Mouse (Mus musculus): Measurements from ENCODE around the gene Acap1. TPM values are rescaled to one million over a fixed set of nuclear protein-coding genes. Genes with fewer than 3 reads are reported as not detected.
"Not testable (repeated sequence)": the region's sequence is repeated elsewhere in the genome, so short reads cannot be mapped to it uniquely, and the experiment has no call there.

Gene Acap1
- total RNA-seq, 2 experiments from 2014 or later: 0.16 to 0.21 TPM

- peak; percentile 100 for DNase-seq (ENCODE audit: low spot score in 2 of 2)
These were observed 26.0 kb upstream of the Acap1 start, which contains the start of gene Eif5a for GRCm38 (mm10) chr11:69921114-69922011. Gene Eif5a, minus strand, starts transcription at chr11:69921958.

- DNase-seq (ENCODE audit: low spot score in 2 of 2): peak; percentile 39 to 62
These were observed 25.1 kb upstream of the Acap1 start for GRCm38 (mm10) chr11:69920266-69921031.

- peak; percentile 51 to 61 for DNase-seq (ENCODE audit: low spot score in 2 of 2)
These were observed 24.4 kb upstream of the Acap1 start for GRCm38 (mm10) chr11:69919661-69920265.

GRCm38 (mm10) chr11:69919053-69919452 lies 23.7 kb upstream of the Acap1 start:
- no peak for DNase-seq (ENCODE audit: low spot score in 2 of 2)

DNA sequence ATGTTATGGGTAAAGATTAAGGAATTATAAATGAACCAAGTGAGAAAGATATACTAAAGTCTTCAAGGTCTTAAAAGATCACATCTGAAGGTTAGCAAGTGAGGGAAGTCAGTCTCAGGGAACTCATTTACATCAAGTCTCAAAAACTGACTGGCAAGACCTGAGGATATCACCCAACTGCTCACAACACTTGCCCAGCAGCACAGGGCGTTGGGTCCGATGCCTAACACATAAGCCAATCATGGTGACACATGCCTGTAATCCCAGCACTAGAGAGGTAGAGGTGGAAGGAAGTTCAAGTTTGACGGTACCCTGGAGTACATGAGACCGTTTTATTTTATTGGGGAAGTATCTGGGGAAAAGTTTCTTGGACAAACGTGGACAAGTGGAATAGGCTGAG lies 22.8 kb upstream of the Acap1 start:
- no peak for DNase-seq (ENCODE audit: low spot score in 2 of 2)

DNA sequence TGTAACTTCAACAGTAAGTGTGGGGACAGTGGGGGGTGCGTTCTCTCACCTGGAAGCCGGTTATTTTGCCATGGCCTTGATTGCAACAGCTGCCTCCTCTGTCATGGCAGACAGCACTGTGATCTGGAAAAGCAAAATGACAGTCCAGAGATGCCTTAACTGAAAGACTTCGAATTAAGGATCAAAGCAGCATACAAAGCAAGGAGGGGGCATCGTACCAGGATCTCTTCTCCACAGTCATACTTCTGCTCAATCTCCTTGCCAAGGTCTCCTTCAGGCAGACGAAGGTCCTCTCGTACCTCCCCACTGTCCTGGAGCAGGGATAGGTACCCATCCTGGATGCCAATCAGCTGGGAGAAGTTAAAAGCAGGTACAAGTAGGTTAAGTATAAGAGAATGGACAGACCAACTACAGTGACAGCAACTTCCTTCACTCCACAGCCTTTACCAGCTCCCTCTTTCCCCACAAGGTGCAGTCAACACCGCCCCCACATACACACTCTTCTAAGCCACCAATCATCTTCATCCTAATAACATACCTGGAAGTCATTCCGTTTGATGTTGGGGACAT lies 22.1 kb upstream of the Acap1 start:
- DNase-seq (ENCODE audit: low spot score in 2 of 2): no peak

- DNase-seq (ENCODE audit: low spot score in 2 of 2): not testable (repeated sequence)
These were observed 21.5 kb upstream of the Acap1 start for GRCm38 (mm10) chr11:69916652-69917378.

DNA sequence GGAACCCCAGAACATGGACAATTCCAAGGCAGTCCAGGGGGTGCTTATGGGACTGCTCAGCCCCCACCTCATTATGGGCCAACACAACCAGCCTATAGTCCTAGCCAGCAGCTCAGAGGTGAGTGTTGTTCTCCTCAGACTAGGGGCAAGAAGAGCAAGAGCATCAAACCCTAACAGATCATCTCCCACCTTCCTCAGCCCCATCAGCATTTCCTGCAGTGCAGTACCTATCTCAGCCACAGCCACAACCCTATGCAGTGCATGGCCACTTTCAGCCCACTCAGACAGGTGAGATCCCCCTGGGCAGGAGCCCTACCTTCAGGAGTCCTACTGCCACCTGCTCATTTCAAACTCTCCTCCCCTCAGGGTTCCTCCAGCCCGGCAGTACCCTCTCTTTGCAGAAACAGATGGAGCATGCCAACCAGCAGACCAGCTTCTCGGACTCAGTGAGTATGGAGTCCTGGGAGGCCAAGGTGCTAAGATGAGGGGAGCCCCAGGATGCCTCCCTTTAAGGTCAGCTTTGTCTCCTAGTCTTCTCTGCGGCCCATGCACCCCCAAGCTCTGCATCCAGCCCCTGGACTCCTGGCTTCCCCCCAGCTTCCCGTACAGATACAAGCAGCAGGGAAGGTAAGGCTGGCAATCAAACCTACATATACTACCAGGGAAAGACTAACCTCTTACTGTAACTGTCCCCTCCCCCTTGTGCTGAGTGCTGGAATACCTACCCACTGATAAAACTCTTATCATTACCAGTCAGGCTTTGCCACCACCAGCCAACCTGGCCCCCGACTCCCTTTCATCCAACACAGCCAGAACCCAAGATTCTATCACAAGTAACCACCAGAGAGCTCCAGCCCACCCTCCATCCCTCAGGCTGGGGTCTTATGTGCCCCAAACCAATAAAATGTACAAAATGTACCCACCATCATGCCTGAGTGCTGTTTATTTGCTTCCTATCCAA lies 20.6 kb upstream of the Acap1 start:
- DNase-seq (ENCODE audit: low spot score in 2 of 2): no peak

GRCm38 (mm10) chr11:69914917-69915430 lies 19.6 kb upstream of the Acap1 start:
- no peak for DNase-seq (ENCODE audit: low spot score in 2 of 2)

GRCm38 (mm10) chr11:69914372-69914764 lies 19.0 kb upstream of the Acap1 start:
- no peak for DNase-seq (ENCODE audit: low spot score in 2 of 2)

GRCm38 (mm10) chr11:69913554-69914371 lies 18.4 kb upstream of the Acap1 start, which contains the start of gene Gps2:
Gene Gps2, plus strand, starts transcription at chr11:69913888.
- DNase-seq (ENCODE audit: low spot score in 2 of 2): peak; percentile 91 to 92

DNA sequence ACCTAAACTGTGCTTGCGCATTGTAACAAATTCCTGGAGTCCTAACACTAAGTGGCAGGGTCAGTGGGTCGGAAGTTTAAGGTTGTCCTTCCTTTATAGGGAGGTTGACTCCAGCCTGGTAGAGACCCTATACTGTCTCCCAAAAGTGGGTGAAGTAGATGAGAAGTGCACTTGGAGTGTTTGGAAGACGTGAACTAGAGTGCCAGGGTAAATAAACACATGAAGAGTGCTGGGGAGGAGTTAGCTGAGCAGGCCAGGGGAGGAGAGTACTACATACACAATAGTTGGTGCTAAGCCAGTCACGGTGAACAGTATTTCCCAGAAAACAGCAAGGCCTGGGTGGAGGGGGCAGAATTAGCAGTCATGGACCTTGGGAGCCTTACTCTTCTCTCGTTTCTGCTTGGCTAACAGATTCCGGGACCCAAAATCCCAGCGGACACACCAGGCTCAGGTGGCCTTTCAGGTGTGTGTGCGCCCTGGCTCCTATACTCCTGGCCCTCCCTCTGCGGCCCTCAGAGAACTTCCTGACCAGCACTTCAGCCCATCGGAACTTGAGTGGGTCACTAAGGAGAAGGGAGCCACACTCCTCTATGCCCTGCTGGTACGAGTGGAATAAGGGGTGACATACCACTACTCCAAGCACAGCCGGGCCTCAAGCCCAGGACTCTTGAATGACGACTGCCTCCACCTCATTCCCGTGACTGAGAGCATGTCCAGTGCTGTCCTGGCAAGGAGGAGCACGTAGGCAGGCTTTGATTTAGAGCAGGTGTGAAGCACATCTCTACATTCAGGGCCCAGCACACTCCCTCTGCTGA lies 17.6 kb upstream of the Acap1 start:
- DNase-seq (ENCODE audit: low spot score in 2 of 2): no peak

DNA sequence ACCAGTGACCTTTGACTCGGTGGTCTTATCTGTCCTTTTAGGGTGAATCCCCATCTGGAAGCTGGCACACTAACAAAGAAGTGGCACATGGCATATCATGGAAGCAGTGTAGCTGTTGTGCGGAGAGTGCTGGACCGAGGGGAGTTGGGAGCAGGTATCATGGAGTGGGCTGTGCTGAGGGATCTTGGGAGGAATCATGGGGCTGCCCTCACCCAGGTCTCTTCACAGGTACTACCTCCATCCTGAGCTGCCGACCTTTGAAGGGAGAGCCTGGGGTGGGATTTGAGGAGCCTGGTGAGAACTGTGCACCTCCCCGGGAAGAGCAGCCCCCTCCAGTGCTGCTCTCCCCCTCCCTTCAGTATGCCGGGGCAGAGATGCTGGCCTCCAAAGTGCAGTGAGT lies 16.4 kb upstream of the Acap1 start:
- DNase-seq (ENCODE audit: low spot score in 2 of 2): no peak

DNA sequence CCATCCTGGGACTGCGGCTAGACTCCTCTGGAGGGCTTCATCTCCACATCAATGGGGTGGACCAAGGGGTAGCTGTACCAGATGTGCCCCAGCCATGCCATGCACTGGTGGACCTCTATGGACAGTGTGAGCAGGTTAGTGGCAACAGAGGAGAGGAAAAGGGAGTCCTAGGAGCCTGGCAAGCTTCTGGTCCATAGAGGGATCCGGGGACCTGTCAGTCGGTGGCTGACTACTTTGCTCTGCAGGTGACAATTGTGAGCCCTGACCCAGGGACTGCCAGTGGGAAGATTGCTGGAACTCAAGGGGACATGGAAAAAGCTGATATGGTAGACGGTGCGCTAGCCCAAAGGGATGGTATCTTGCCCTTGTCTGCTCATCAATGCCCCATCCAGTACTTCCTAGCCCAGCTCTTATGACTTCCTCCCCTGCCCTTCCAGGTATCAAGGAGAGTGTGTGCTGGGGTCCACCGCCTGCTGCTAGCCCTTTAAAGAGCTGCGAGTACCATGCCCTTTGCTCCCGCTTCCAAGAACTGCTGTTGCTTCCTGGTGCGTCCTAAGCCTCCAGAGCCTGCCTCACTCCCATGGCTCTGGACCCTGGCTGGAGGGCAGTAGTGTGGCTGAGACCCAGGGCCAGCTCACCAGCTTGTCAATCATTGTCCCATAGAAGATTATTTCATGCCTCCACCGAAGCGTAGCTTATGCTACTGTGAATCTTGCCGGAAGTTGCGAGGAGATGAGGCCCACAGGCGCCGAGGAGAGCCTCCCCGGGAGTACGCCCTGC lies 15.6 kb upstream of the Acap1 start:
- DNase-seq (ENCODE audit: low spot score in 2 of 2): no peak

DNA sequence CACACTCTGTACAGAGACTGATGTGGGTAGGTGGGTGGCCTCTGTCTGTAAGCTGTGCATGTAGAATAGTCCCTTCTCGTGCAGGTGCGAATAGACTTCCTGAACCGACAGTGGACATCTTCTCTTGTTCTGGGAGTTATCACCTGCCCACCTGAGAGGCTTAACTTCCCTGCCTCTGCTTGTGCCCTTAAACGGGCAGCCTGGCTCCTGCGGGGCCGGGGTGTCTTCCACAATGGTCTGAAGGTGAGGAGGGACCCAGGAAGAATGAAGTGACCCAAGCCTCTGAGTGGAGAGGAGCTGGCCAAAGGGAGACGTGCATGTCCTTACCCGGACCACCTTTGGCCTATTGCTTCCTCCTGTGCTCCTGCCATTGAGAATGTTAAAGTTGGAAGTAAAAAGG lies 14.8 kb upstream of the Acap1 start:
- DNase-seq (ENCODE audit: low spot score in 2 of 2): no peak

DNA sequence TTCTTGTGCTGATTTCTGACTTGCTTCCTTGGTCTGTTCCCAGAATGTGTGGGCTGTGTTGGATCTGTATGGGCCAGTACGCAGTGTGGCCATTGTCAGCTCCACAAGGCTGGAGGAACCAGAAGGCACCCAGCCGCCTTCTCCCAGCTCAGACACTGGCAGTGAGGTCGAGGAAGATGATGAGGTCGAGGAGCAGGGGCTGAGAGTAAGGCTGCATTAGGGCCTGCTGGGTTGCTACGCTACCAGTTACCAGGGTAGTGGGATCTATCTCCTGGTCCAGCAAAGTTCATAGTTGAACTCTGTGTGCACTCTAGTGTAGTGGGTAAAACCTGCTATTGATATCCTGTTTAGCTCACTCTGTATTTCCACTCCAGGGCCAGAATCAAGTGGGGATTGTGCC lies 13.8 kb upstream of the Acap1 start:
- no peak for DNase-seq (ENCODE audit: low spot score in 2 of 2)

- no peak for DNase-seq (ENCODE audit: low spot score in 2 of 2)
These were observed 13.3 kb upstream of the Acap1 start for GRCm38 (mm10) chr11:69908645-69909044.
